Mouse (Mus musculus): ENCODE data around the gene Ppp4c. TPM values are rescaled to one million over a fixed set of nuclear protein-coding genes. Genes with fewer than 3 reads are reported as not detected.

Ppp4c gene
- polyA plus RNA-seq, 1 experiment = 113 TPM

DNA sequence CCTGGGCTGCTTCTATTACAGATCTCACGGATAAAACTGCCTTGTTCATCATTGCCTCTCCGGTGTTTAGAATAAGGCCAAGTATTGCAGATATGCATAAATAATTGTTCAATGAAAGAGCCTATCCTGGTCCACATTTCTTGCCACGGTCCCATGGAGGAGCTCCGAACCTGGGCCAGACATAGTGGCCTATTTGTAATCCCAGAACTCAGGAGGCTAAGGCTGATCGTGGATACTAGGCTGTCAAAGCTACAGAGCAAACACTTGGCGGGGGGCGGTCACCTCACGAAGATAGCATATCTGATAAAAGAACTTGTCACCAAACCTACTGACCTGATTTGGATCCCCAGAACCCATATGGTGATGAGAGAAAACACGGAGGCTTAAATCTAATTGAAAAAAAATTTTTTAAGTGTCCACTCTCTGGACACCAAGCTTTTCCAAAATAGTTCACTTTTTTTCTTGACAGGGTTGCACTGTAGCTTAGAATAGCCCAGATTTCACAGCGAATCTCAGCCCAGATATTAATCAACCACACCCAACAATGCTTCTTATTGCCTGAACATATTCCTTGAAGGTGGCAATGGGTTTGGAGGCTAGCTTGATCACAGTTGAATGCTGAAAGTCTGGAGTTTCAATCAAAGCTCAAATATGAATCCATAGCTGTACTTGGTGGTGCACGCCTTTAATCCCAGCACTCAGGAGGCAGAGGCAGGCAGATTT is 586 bp upstream of the Ppp4c start:
- Histone ChIP-seq H3K36me3 (ENCODE audit: control insufficient read depth, insufficient read depth) (peaks cover 39% of the 10 kb centered on the region), H3K4me3 (peak overlapping the region; percentile 65)

DNA sequence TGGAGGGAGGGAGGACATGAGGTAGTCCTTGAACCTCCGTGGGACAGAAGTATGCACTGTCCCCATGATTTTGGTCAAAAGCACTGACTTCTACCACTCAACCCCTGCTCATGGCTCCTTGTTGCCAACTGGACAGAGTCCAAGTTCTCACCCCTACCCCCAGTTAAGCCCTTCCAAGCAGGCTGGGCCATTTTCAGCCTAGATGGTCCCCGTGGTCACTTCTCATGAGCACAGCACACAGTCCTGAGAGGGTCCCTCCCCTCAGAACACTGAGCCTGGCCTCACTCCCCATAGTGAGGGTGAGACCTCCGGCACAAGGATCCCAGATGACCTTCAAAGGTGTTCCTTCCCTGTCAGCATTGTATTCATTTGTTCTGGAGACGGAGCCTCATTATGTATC is 3.2 kb downstream of the Ppp4c start:
- peaks cover 19% of the 10 kb centered on the region for H3K36me3 ChIP-seq (ENCODE audit: control insufficient read depth, insufficient read depth)
- H3K27me3 ChIP-seq (ENCODE audit: control insufficient read depth, insufficient read depth, insufficient read length) = no peaks in the 10 kb centered on the region
- no peak overlapping the region for H3K4me3 ChIP-seq
- TF ChIP-seq TCF3 (IDR thresholded peaks at IDR 0.05; ENCODE audit: insufficient read length, low read depth) = no peak
- TF ChIP-seq CEBPB (IDR thresholded peaks at IDR 0.05; ENCODE audit: insufficient read depth, poor library complexity, severe bottlenecking) = no peak
- TF ChIP-seq E2F4 (IDR thresholded peaks at IDR 0.05; ENCODE audit: insufficient read depth) = no peak
- no peak for TF ChIP-seq MAX (IDR thresholded peaks at IDR 0.05; ENCODE audit: low read depth)
- no peak for TF ChIP-seq TCF12 (IDR thresholded peaks at IDR 0.05; ENCODE audit: insufficient read depth, poor library complexity, severe bottlenecking)
- no peak for TF ChIP-seq MYOG (IDR thresholded peaks at IDR 0.05; ENCODE audit: control insufficient read depth in 1 of 3, insufficient read depth in 1 of 3, insufficient read length in 2 of 3, low read depth in 2 of 3)
- TF ChIP-seq MYOD1 (IDR thresholded peaks at IDR 0.05; ENCODE audit: control insufficient read depth in 1 of 3, insufficient read length in 2 of 3, low read depth in 2 of 3) = no peak
- no peak for TF ChIP-seq SRF (IDR thresholded peaks at IDR 0.05; ENCODE audit: control insufficient read depth, insufficient read length, low read depth)
- no peak for TF ChIP-seq REST (IDR thresholded peaks at IDR 0.05; ENCODE audit: insufficient read depth, insufficient read length)
- TF ChIP-seq POLR2A (IDR thresholded peaks at IDR 0.05; ENCODE audit: insufficient read length, low read depth) = no peak
- no peak for TF ChIP-seq POLR2AphosphoS2 (IDR thresholded peaks at IDR 0.05; ENCODE audit: insufficient read length, low read depth)
- TF ChIP-seq USF1 (IDR thresholded peaks at IDR 0.05; ENCODE audit: low read depth) = no peak
- no peak overlapping the region for H3ac ChIP-seq (ENCODE audit: control insufficient read depth, insufficient read length)
- peaks cover 29% of the 10 kb centered on the region for H3K79me2 ChIP-seq (ENCODE audit: control insufficient read depth, insufficient read depth)
- H3K4me2 ChIP-seq (ENCODE audit: low read depth) = no peak overlapping the region

More for the DNA sequence above, 586 bp upstream of the Ppp4c start:
- TF ChIP-seq MYOD1 (IDR thresholded peaks at IDR 0.05; ENCODE audit: control insufficient read depth in 1 of 3, insufficient read length in 2 of 3, low read depth in 2 of 3) (no peak), POLR2A (IDR thresholded peaks at IDR 0.05; ENCODE audit: insufficient read length, low read depth) (no peak), POLR2AphosphoS2 (IDR thresholded peaks at IDR 0.05; ENCODE audit: insufficient read length, low read depth) (no peak), CEBPB (IDR thresholded peaks at IDR 0.05; ENCODE audit: insufficient read depth, poor library complexity, severe bottlenecking) (no peak), E2F4 (IDR thresholded peaks at IDR 0.05; ENCODE audit: insufficient read depth) (no peak), TCF12 (IDR thresholded peaks at IDR 0.05; ENCODE audit: insufficient read depth, poor library complexity, severe bottlenecking) (no peak), SRF (IDR thresholded peaks at IDR 0.05; ENCODE audit: control insufficient read depth, insufficient read length, low read depth) (no peak), TCF3 (IDR thresholded peaks at IDR 0.05; ENCODE audit: insufficient read length, low read depth) (no peak), MAX (IDR thresholded peaks at IDR 0.05; ENCODE audit: low read depth) (no peak), MYOG (IDR thresholded peaks at IDR 0.05; ENCODE audit: control insufficient read depth in 1 of 3, insufficient read depth in 1 of 3, insufficient read length in 2 of 3, low read depth in 2 of 3) (no peak), USF1 (IDR thresholded peaks at IDR 0.05; ENCODE audit: low read depth) (no peak), REST (IDR thresholded peaks at IDR 0.05; ENCODE audit: insufficient read depth, insufficient read length) (no peak)
- peak overlapping the region; percentile 88 for H3ac ChIP-seq (ENCODE audit: control insufficient read depth, insufficient read length)
- H3K79me2 ChIP-seq (ENCODE audit: control insufficient read depth, insufficient read depth) = peaks cover 46% of the 10 kb centered on the region
- peak overlapping the region; percentile 96 for H3K4me2 ChIP-seq (ENCODE audit: low read depth)
- no peaks in the 10 kb centered on the region for H3K27me3 ChIP-seq (ENCODE audit: control insufficient read depth, insufficient read depth, insufficient read length)

DNA sequence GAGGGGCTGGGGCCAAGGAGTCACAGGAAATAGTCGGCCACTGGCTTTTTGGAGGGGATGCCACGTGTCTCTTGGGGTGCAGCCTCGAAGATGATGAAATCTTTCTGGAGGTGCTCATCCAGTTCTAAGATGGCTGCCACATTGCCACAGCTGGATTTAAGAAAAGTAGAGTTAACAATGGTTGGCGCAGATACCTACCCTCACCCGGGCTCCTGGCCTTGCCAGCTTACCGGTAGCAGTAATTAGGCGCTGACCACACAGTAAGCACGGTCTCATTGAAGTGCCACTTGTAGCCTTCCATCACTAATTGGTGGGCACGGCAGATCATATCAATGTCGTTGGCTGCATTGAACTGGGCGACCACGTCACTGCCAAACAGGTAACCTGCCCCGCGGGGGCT is 6.2 kb downstream of the Ppp4c start:
- no peak for TF ChIP-seq TCF3 (IDR thresholded peaks at IDR 0.05; ENCODE audit: insufficient read length, low read depth)
- Histone ChIP-seq H3ac (ENCODE audit: control insufficient read depth, insufficient read length) (no peak overlapping the region), H3K27me3 (ENCODE audit: control insufficient read depth, insufficient read depth, insufficient read length) (no peaks in the 10 kb centered on the region), H3K4me2 (ENCODE audit: low read depth) (no peak overlapping the region), H3K36me3 (ENCODE audit: control insufficient read depth, insufficient read depth) (peaks cover 16% of the 10 kb centered on the region), H3K79me2 (ENCODE audit: control insufficient read depth, insufficient read depth) (peaks cover 21% of the 10 kb centered on the region), H3K4me3 (no peak overlapping the region)

DNA sequence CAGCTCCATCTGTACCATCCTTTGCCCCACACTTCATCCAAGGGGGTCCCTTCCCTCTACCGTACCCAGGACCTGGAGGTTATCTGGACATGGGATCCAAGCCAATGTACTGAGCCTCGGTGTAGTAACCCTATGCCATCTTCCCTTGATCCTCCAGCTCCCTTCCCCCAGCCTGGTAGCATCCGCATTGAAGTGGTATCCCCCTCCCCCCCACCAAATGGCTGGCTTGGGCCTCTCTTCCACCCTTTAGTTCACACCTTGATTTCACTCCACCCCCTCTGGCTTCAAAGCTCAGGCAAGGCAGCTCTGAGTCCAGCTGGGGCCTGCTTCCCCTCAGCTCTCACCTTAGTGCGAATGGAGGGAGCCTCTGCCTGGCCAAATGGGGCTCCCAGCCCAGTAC is 7.2 kb downstream of the Ppp4c start:
- TF ChIP-seq SRF (IDR thresholded peaks at IDR 0.05; ENCODE audit: control insufficient read depth, insufficient read length, low read depth) = no peak
- no peak for TF ChIP-seq USF1 (IDR thresholded peaks at IDR 0.05; ENCODE audit: low read depth)
- no peak for TF ChIP-seq MYOG (IDR thresholded peaks at IDR 0.05; ENCODE audit: control insufficient read depth in 1 of 3, insufficient read depth in 1 of 3, insufficient read length in 2 of 3, low read depth in 2 of 3)
- TF ChIP-seq REST (IDR thresholded peaks at IDR 0.05; ENCODE audit: insufficient read depth, insufficient read length) = no peak
- no peak for TF ChIP-seq MYOD1 (IDR thresholded peaks at IDR 0.05; ENCODE audit: control insufficient read depth in 1 of 3, insufficient read length in 2 of 3, low read depth in 2 of 3)
- no peak for TF ChIP-seq CEBPB (IDR thresholded peaks at IDR 0.05; ENCODE audit: insufficient read depth, poor library complexity, severe bottlenecking)
- H3K79me2 ChIP-seq (ENCODE audit: control insufficient read depth, insufficient read depth) = peaks cover 11% of the 10 kb centered on the region
- H3K4me3 ChIP-seq = no peak overlapping the region
- no peaks in the 10 kb centered on the region for H3K27me3 ChIP-seq (ENCODE audit: control insufficient read depth, insufficient read depth, insufficient read length)
- H3ac ChIP-seq (ENCODE audit: control insufficient read depth, insufficient read length) = no peak overlapping the region
- no peak overlapping the region for H3K4me2 ChIP-seq (ENCODE audit: low read depth)
- H3K36me3 ChIP-seq (ENCODE audit: control insufficient read depth, insufficient read depth) = peaks cover 16% of the 10 kb centered on the region

DNA sequence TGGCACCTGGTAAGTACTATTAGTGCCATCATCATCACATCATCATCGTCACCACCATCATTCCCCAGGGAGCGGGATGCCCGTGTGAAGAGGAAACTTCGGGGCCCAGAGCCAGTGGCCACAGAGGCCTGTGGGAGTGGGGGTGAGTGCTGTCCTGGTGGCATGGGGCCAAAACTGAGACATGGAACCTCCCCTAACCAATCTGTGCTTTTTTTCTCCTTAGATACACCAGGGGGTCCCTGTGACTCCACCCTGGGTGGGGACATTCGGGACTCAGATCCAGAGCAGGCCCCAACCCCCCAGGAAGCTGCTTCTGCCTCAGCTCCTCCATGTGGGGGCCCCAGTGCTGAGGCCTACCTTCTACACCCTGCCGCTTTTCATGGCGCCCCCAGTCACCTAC is 7.8 kb downstream of the Ppp4c start:
- TF ChIP-seq CEBPB (IDR thresholded peaks at IDR 0.05; ENCODE audit: insufficient read depth, poor library complexity, severe bottlenecking) = no peak
- TF ChIP-seq POLR2AphosphoS2 (IDR thresholded peaks at IDR 0.05; ENCODE audit: insufficient read length, low read depth) = peak; percentile 31
- Histone ChIP-seq H3K27me3 (ENCODE audit: control insufficient read depth, insufficient read depth, insufficient read length) (no peaks in the 10 kb centered on the region), H3K4me3 (no peak overlapping the region), H3ac (ENCODE audit: control insufficient read depth, insufficient read length) (no peak overlapping the region), H3K4me2 (ENCODE audit: low read depth) (no peak overlapping the region), H3K79me2 (ENCODE audit: control insufficient read depth, insufficient read depth) (peaks cover 5% of the 10 kb centered on the region), H3K36me3 (ENCODE audit: control insufficient read depth, insufficient read depth) (peaks cover 12% of the 10 kb centered on the region)
